Mouse (Mus musculus) thymus, postnatal 14 days (tissue): ENCODE measurements around the gene Klhl11.
A peak's percentile ranks its signal among the peaks of the same experiment; 100 is the strongest.

Experiments used
- DNase-seq: peaks from one replicate; pipeline ENCODE4 v3.0.0; 2021

Gene Klhl11

GRCm38 (mm10) chr11:100465833-100466232 is 6.7 kb downstream of the Klhl11 start:
- no peak for DNase-seq

GRCm38 (mm10) chr11:100465229-100465792 is 7.2 kb downstream of the Klhl11 start:
- DNase-seq: no peak

GRCm38 (mm10) chr11:100462699-100463098 is 9.8 kb downstream of the Klhl11 start:
- DNase-seq: no peak

DNA sequence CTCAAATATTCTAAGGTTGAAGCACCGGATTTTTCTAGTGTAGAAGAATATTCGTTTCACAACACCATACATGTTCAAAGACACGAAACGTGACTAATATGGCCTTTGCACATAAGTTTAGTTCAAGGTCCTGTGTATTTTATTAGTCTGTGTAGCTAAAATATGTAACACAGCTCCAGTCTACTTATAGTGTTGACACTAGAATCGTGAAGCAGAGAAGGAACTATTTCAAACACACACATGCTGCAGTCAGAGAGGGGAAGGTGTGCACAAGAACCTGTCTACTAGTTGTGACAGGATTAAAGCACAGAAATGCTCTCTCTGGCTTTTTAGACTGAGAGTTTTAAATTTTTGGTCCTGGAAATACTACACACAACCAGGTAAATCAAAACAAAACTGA is 14.8 kb downstream of the Klhl11 start:
- DNase-seq: no peak

DNA sequence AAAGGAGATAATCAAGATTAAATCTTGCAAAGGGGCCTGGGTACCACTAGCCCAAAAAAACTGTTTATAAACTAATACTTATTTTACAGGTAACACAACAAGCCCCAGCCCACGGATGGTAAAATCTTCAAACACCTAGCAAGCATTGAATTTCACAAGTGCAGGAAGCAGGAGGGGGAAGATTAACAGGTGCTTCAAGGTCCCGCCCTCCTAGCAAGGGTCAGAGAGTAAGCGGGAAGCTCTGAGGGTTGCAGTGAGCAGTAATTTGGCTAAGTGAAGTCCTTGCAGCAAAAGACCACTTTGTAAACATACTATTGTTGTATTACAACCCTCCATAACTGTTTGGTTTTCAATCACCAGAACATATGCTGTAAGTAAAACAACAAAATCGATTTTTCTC is 15.3 kb downstream of the Klhl11 start:
- DNase-seq: no peak

GRCm38 (mm10) chr11:100442625-100443024 is 29.9 kb downstream of the Klhl11 start:
- no peak for DNase-seq

DNA sequence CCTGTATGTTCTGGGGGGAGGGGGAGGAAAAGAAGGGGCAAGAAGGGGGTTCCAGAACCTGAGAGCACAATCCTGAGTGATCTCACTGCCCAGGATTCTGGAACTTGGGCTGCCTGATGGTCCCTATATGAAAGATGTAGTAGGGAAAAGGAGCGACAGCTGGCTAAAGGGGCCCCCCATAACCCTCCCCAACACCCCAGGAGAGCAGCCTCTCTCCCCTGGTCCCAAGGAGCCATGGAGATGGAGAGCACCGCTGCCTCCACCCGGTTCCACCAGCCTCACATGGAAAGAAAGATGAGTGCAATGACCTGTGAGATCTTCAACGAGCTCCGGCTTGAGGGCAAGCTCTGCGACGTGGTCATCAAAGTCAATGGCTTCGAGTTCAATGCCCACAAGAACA is 30.7 kb downstream of the Klhl11 start, which contains the start of the genes Nt5c3b and Klhl10:
Gene Nt5c3b, minus strand, starts transcription at position 12 of the 400 bp plus-strand sequence.
Gene Klhl10, plus strand, starts transcription at position 121 of the 400 bp plus-strand sequence.
- no peak for DNase-seq

DNA sequence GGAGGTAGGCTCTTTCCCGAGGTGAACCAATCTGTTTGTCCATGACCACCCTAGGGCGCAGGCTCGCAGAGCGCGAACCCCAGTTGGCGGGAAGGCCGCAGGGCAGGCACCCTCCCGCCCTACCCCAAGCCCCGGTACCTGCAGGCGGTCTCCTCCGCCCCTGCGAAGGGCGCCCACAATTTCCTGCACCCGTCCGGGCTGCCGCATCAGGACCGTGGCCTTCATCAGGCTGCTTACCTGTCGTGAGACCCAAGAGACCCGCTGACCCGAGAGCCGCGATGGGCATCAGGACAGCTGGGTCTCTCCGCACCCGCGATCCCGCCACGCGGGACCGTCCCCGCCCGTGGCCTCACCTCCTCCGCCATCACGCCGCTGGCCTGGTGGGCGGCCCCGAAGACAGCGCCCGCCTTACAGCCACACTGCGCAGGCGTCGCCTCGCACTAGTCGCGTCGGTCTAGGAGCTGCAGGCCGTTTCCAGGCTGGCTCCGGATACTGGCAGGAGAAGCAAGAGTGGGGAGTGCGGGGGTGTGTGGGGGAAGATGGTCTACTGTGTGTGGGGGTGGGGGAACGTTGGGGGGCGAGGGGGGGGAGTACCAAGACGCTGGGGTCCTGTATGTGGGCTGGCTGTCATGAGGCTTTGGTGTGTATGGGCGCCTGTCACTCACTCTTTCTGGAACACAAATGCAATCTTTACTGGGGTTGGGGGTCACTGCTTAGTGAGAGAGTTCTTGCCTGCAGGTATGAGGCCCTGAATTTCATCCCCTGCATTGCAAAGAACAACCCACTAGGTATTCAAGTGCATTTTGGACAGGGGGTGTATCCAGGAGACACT is 31.6 kb downstream of the Klhl11 start:
- DNase-seq: peak; percentile 90

DNA sequence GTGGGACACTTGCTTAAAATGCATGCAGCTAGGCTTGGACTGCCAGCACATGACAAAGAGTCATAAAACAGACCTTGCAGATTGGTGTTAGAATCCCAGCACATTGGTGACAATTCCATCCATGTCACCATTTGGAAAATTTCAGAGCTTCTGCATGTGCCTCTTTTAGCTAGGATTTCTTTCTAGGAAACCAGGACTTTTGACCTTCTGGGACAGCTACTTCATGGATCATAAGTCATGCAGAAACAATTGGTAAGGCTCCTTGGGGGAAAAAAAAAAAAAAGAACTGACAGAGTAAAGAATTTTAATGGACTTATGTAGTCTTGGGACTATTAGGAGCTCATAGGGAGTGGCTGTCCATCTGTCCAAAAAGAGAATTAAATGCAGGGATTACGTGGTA is 34.6 kb downstream of the Klhl11 start:
- no peak for DNase-seq

DNA sequence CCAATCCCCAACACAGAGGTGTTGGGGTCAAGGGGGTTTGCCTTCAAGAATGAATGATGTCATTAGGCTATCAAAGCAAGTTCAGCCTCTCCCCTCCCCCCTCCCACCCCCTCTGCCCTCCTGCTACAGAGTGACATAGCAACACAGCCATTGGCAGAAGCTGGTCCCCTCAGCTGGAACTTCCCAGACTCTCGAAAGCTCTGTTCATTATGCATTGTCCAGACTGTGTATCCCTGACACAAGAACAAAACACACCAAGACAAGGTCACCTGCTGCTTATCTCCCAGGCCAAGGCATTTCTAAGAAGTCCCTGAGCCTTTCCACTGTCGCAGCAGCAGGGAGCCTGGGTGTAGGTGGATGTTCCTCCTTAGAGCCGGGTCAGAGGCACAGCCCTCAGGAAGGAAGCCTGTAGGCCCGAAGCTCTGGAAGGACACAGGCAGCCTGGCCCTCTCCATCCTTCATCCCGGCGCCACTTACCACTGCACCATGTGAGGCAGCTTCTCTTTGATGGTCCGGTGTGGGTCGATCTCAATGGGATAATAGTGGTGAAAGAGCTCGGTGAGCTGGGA is 36.8 kb downstream of the Klhl11 start:
- DNase-seq: no peak

DNA sequence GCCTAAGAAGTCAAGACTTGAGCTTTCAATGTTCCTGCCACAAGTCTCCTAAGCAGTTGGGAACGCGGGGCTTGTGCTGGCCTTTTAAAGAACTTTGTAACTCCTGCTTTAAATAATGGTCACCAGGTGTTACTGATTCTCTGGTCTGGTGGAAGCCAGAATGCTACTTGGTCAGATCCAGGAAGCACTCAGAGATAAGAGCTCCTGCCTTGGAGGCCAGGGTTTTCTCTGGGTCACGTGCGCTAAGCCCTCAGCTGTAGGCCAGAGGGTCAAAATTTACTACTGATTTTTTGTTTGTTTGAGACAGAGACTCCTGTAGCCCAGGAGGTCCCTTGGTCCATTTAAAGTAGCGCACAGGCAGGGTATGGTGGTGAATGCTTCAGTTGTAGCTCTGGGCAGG is 40.5 kb downstream of the Klhl11 start:
- DNase-seq: no peak

GRCm38 (mm10) chr11:100430052-100430451 is 42.5 kb downstream of the Klhl11 start:
- no peak for DNase-seq

DNA sequence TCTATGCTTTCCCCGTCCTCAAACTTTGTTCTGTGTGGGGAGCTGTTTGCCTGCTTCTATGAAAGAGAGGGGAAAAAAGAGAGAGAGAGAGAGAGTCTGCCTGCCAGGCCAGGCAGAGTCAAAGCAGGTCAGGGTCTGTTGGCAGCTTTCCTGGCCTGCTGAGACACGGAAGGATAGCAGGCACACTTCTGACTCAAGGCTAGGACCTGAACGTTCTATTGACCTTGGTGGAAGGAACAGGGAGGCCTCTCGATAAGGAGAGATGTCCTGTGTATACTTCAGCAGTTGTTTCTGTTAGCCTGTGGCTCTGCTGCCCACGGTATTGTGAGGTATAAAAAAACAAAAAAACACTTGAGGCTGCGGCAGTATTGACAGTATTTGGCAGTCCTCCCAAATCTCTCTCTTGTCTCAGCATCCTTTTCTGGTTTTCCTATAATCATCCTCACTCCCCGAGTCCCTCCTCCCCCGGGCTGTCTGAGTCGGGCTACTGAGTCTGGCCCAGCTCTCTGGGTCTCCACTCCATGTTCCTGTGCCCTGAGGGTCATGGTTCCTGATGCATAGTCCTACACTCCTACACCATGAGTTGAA is 43.8 kb downstream of the Klhl11 start:
- no peak for DNase-seq

DNA sequence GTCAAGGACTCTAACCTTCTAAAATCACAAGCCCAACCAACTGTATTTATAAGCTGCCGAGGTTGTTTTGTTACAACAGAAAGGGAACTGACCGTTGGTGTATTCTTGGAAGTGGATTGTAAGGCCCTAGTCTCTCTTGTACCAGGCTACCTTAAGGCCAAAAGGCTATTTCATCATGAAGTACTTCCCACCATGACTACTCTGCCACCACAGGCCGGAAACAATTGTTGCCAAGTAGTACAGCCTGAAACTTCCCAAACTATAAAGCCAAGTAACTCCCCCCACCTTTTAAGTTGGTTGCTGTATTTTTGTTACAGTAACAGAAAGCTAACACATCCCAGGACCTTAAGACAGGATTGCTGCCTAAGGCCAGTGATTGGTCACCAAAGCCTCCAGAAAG is 45.7 kb downstream of the Klhl11 start:
- DNase-seq: no peak

DNA sequence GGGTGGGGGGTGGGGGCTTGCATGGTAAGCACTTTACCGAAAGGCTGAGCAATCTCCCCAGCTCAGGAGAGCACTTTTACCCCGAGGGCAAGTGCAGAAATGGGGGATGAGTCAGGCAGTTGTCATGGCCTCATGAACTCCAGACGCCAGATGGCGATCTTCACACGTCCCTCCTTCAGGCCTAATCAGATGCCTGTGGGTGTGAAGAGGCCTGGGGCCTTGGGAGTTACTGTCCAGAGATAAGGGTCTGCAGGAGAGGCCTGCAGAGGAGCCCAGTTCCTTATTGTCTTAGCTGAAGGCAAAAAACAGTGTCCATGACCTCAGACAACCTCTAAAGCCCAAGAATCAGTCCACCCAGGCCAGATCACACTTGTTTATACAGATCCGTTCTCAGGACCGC is 46.7 kb downstream of the Klhl11 start:
- DNase-seq: peak; percentile 76

DNA sequence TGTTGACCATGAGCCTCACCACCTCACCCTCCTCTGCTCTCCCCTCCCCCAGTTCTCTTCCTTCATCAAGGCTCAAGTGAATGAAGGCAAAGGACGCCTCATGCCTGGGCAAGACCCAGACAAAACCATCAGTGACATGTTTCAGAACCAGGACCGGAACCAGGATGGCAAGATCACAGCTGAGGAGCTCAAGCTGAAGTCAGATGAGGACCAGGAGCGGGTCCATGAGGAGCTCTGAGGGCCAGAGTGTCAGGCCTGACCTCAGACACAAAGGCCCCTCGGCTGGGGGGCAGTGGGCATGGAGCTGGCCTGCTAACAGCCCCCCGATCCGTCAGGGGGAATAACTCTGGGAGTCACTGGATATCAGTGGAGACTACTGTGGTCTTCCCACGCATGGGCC is 48.7 kb downstream of the Klhl11 start:
- no peak for DNase-seq

DNA sequence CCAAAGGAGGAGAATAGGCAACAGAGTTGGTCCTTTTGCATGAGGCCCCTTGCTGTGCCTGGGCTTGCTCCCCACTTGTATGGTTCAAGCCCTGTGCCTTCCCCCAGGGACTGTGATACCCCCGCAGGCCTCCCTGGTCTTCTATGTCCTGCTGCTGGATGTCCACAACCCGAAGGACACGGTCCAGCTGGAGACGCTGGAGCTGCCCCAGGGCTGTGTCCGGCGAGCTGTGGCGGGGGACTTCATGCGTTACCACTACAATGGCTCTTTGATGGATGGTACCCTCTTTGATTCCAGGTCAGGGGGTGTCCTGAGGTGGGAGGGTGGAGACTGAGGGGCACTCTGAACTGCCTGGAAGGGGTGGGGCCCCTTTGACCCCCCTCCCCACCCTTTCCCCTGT is 51.0 kb downstream of the Klhl11 start:
- no peak for DNase-seq

- peak; percentile 36 for DNase-seq
Observed at GRCm38 (mm10) chr11:100414914-100415822, 57.4 kb downstream of the Klhl11 start, which contains the start of gene Fkbp10. Gene Fkbp10, plus strand, starts transcription at chr11:100415697.

- DNase-seq: peak; percentile 82
Observed at GRCm38 (mm10) chr11:100414021-100414913, 58.3 kb downstream of the Klhl11 start, which contains the start of gene P3h4. Gene P3h4, minus strand, starts transcription at chr11:100414836.

GRCm38 (mm10) chr11:100413541-100413940 is 59.0 kb downstream of the Klhl11 start:
- no peak for DNase-seq
